Mouse (Mus musculus) forebrain, embryonic 15.5 days (tissue): ENCODE data around the gene Pnn. TPM values are rescaled to one million over a fixed set of nuclear protein-coding genes. Genes with fewer than 3 reads are reported as not detected.

ENCODE experiments used
- ATAC-seq: fragments of 200-750 bp; cut with Nextera tagmentation; replicated peaks from 2 replicates; pipeline ENCODE4 v1.8.0; 2017; ENCODE audit warnings: mild to moderate bottlenecking, moderate TSS enrichment, moderate library complexity
- H3K27ac ChIP-seq: fragments of 300-500 bp; sonication (generic); replicated peaks from 2 replicates; pipeline ENCODE4 v1.5.1; 2015; ENCODE audit warnings: mild to moderate bottlenecking, inconsistent platforms
- H3K27me3 ChIP-seq: fragments of 300-500 bp; sonication (generic); 2 replicates; pipeline ENCODE4 v1.6.1; 2015; ENCODE audit warnings: inconsistent platforms
- H3K36me3 ChIP-seq: fragments of 300-500 bp; sonication (generic); 2 replicates; pipeline ENCODE4 v1.6.1; 2015; ENCODE audit warnings: mild to moderate bottlenecking, inconsistent platforms
- H3K4me1 ChIP-seq: fragments of 300-500 bp; sonication (generic); 2 replicates; pipeline ENCODE4 v1.6.1; 2015; ENCODE audit warnings: inconsistent platforms
- H3K4me2 ChIP-seq: fragments of 300-500 bp; sonication (generic); replicated peaks from 2 replicates; pipeline ENCODE4 v1.6.1; 2015; ENCODE audit warnings: mild to moderate bottlenecking, inconsistent platforms
- H3K4me3 ChIP-seq: fragments of 300-500 bp; sonication (generic); 2 replicates; pipeline ENCODE4 v1.5.1; 2015; ENCODE audit warnings: mild to moderate bottlenecking, inconsistent platforms
- H3K9ac ChIP-seq: fragments of 300-500 bp; sonication (generic); replicated peaks from 2 replicates; pipeline ENCODE4 v1.6.1; 2015; ENCODE audit warnings: mild to moderate bottlenecking, inconsistent platforms
- H3K9me3 ChIP-seq: fragments of 300-500 bp; sonication (generic); 2 replicates; pipeline ENCODE4 v1.6.1; 2016; ENCODE audit warnings: inconsistent platforms
- WGBS: fragments of 180-500 bp; shearing (Covaris S2); methylation state at CpG from one replicate; pipeline ENCODE4 v1.1.7; 2015; ENCODE audit warnings: mixed read lengths; 5-methylcytosine and 5-hydroxymethylcytosine counted together
- polyA plus RNA-seq: library from polyadenylated mRNA; unstranded; fragments of >200 nt; fragmentation: Nextera tagmentation; extraction: Ambion mirVana; gene quantifications from 2 replicates; pipeline ENCODE4 v1.2.1, GENCODE M21; 2015

Pnn gene
- 82.1 and 85.9 TPM in 2 replicates for polyA plus RNA-seq

GRCm38 (mm10) chr12:59066448-59067077, at the start of gene Pnn:
Gene Pnn (plus strand): TSS chr12:59066884.
- no peaks in the 10 kb centered on the region for H3K9me3 ChIP-seq
- peak within 1 kb of the TSS; percentile 95 for H3K27ac ChIP-seq
- 0% methylated on average over 43 of the region's 43 CpGs for WGBS
- H3K36me3 ChIP-seq: peaks cover 33% of the 10 kb centered on the region
- H3K4me2 ChIP-seq: peak within 1 kb of the TSS; percentile 73
- H3K27me3 ChIP-seq: no peaks in the 10 kb centered on the region
- H3K9ac ChIP-seq: peak within 1 kb of the TSS; percentile 99
- peak; percentile 100 for ATAC-seq
- H3K4me3 ChIP-seq: peak within 1 kb of the TSS; percentile 98
- peaks cover 13% of the 10 kb centered on the region for H3K4me1 ChIP-seq

- Histone ChIP-seq H3K9ac (no peak overlapping the region), H3K27me3 (no peaks in the 10 kb centered on the region), H3K4me1 (peaks cover 7% of the 10 kb centered on the region; the same call in 1 of the 2 replicates), H3K4me2 (no peak overlapping the region), H3K4me3 (no peak overlapping the region), H3K9me3 (no peaks in the 10 kb centered on the region), H3K36me3 (peaks cover 29% of the 10 kb centered on the region), H3K27ac (no peak overlapping the region)
- WGBS: 86% methylated on average over 8 of the region's 8 CpGs
- ATAC-seq: no peak
These were observed 48.7 kb upstream of the Pnn start for GRCm38 (mm10) chr12:59017970-59018369.

- Histone ChIP-seq H3K27ac (no peak overlapping the region), H3K36me3 (peaks cover 29% of the 10 kb centered on the region), H3K4me1 (no peaks in the 10 kb centered on the region), H3K9me3 (no peaks in the 10 kb centered on the region), H3K4me2 (no peak overlapping the region), H3K27me3 (no peaks in the 10 kb centered on the region), H3K9ac (no peak overlapping the region), H3K4me3 (no peak overlapping the region)
- WGBS: 89% methylated on average over 2 of the region's 2 CpGs
- no peak for ATAC-seq
These were observed 46.8 kb upstream of the Pnn start for GRCm38 (mm10) chr12:59019891-59020290.

GRCm38 (mm10) chr12:59021306-59021705, 45.4 kb upstream of the Pnn start:
- 96% methylated on average over 4 of the region's 4 CpGs for WGBS
- H3K27me3 ChIP-seq: no peaks in the 10 kb centered on the region
- no peaks in the 10 kb centered on the region for H3K4me1 ChIP-seq
- peaks cover 29% of the 10 kb centered on the region for H3K36me3 ChIP-seq
- H3K4me3 ChIP-seq: no peak overlapping the region
- H3K9me3 ChIP-seq: no peaks in the 10 kb centered on the region
- no peak overlapping the region for H3K4me2 ChIP-seq
- no peak overlapping the region for H3K9ac ChIP-seq
- no peak overlapping the region for H3K27ac ChIP-seq
- ATAC-seq: no peak

- H3K9ac ChIP-seq: no peak overlapping the region
- no peak for ATAC-seq
- H3K27me3 ChIP-seq: no peaks in the 10 kb centered on the region
- no peaks in the 10 kb centered on the region for H3K4me1 ChIP-seq
- no peaks in the 10 kb centered on the region for H3K9me3 ChIP-seq
- 72% methylated on average over 5 of the region's 5 CpGs for WGBS
- peaks cover 6% of the 10 kb centered on the region; the same call in 1 of the 2 replicates for H3K36me3 ChIP-seq
- H3K4me2 ChIP-seq: no peak overlapping the region
- no peak overlapping the region for H3K4me3 ChIP-seq
- no peak overlapping the region for H3K27ac ChIP-seq
These were observed 34.6 kb upstream of the Pnn start for GRCm38 (mm10) chr12:59032101-59032500.

- ATAC-seq: no peak; the same call in 1 of the 2 replicates
- Histone ChIP-seq H3K4me1 (0 out of 2 replicates have a peak, but pooled peaks cover 5% of the 10 kb centered on the region), H3K9me3 (no peaks in the 10 kb centered on the region), H3K36me3 (peaks cover 26% of the 10 kb centered on the region), H3K4me2 (0 out of 2 replicates have a peak overlapping the region, but pooled peaks have one; percentile 11), H3K27me3 (no peaks in the 10 kb centered on the region), H3K27ac (0 out of 2 replicates have a peak overlapping the region, but pooled peaks have one; percentile 32), H3K9ac (no peak overlapping the region), H3K4me3 (no peak overlapping the region)
- 72% methylated on average over 10 of the region's 10 CpGs for WGBS
These were observed 27.3 kb upstream of the Pnn start for GRCm38 (mm10) chr12:59039162-59039970.

GRCm38 (mm10) chr12:59039971-59040844, 26.5 kb upstream of the Pnn start:
- Histone ChIP-seq H3K27ac (0 out of 2 replicates have a peak overlapping the region, but pooled peaks have one; percentile 32), H3K27me3 (no peaks in the 10 kb centered on the region), H3K36me3 (peaks cover 30% of the 10 kb centered on the region), H3K9me3 (no peaks in the 10 kb centered on the region), H3K4me1 (0 out of 2 replicates have a peak, but pooled peaks cover 5% of the 10 kb centered on the region), H3K9ac (no peak overlapping the region), H3K4me2 (peak overlapping the region; percentile 11; the same call in 1 of the 2 replicates), H3K4me3 (no peak overlapping the region)
- WGBS: 5% methylated on average over 23 of the region's 23 CpGs
- ATAC-seq: peak; percentile 80

- no peak overlapping the region for H3K9ac ChIP-seq
- 37% methylated on average over 7 of the region's 7 CpGs for WGBS
- no peak overlapping the region for H3K4me2 ChIP-seq
- no peaks in the 10 kb centered on the region for H3K27me3 ChIP-seq
- H3K4me1 ChIP-seq: 0 out of 2 replicates have a peak, but pooled peaks cover 5% of the 10 kb centered on the region
- no peaks in the 10 kb centered on the region for H3K9me3 ChIP-seq
- H3K4me3 ChIP-seq: no peak overlapping the region
- H3K36me3 ChIP-seq: peaks cover 36% of the 10 kb centered on the region
- no peak overlapping the region for H3K27ac ChIP-seq
- ATAC-seq: 0 out of 2 replicates have a peak, but pooled peaks have one; percentile 26
These were observed 25.8 kb upstream of the Pnn start for GRCm38 (mm10) chr12:59040851-59041250.

GRCm38 (mm10) chr12:59052470-59052869, 14.2 kb upstream of the Pnn start:
- Histone ChIP-seq H3K36me3 (peaks cover 24% of the 10 kb centered on the region), H3K4me3 (no peak overlapping the region), H3K4me2 (no peak overlapping the region), H3K27ac (no peak overlapping the region), H3K4me1 (no peaks in the 10 kb centered on the region), H3K9me3 (no peaks in the 10 kb centered on the region), H3K27me3 (no peaks in the 10 kb centered on the region), H3K9ac (no peak overlapping the region)
- 91% methylated on average over 3 of the region's 3 CpGs for WGBS
- ATAC-seq: no peak

GRCm38 (mm10) chr12:59053166-59053565, 13.5 kb upstream of the Pnn start:
- H3K4me2 ChIP-seq: no peak overlapping the region
- 90% methylated on average over 5 of the region's 5 CpGs for WGBS
- H3K36me3 ChIP-seq: peaks cover 20% of the 10 kb centered on the region
- ATAC-seq: no peak
- H3K4me3 ChIP-seq: no peak overlapping the region
- H3K9me3 ChIP-seq: no peaks in the 10 kb centered on the region
- H3K4me1 ChIP-seq: peaks cover under 1% of the 10 kb centered on the region; the same call in 1 of the 2 replicates
- no peaks in the 10 kb centered on the region for H3K27me3 ChIP-seq
- no peak overlapping the region for H3K27ac ChIP-seq
- H3K9ac ChIP-seq: no peak overlapping the region

- no peak for ATAC-seq
- H3K27me3 ChIP-seq: no peaks in the 10 kb centered on the region
- no peak overlapping the region for H3K9ac ChIP-seq
- no peak overlapping the region for H3K4me2 ChIP-seq
- peaks cover 8% of the 10 kb centered on the region for H3K4me1 ChIP-seq
- H3K36me3 ChIP-seq: peaks cover 15% of the 10 kb centered on the region
- no peaks in the 10 kb centered on the region for H3K9me3 ChIP-seq
- no peak overlapping the region for H3K27ac ChIP-seq
- no peak overlapping the region for H3K4me3 ChIP-seq
These were observed 12.7 kb upstream of the Pnn start for GRCm38 (mm10) chr12:59053976-59054375.
